Mouse (Mus musculus) frontal cortex, postnatal 36 days (tissue): ENCODE measurements around the gene Ifi27l2b.
A peak's percentile ranks its signal among the peaks of the same experiment; 100 is the strongest.
"Not testable (repeated sequence)": the region's sequence is repeated elsewhere in the genome, so short reads cannot be mapped to it uniquely, and the experiment has no call there.

ENCODE experiments used
- DNase-seq, 2 experiments: peaks; one replicate each; pipeline ENCODE4 v3.0.0; 2022; ENCODE audit warnings: low spot score in 2 of 2

Ifi27l2b gene

DNA sequence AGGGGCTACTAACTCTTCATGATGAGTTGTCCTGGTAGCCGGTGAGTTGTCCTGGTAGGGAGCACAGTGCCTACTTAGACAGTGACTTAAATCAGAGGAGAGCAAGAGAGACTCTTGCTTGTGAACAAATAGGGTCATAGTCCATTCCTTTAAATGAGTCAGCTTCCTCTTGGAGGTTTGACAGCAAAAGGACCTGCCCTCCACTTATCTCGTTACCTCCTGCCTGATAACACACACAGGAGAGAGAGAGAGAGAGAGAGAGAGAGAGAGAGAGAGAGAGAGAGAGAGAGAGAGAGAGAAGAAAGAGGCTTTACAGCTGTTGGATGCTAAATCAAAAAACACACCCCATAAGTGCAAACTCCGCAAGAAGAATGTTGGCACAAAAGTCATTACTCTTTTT is at the start of gene Ifi27l2b:
Gene Ifi27l2b (minus strand): TSS at position 84 of the 400 bp plus-strand sequence.
- no peak for DNase-seq

DNA sequence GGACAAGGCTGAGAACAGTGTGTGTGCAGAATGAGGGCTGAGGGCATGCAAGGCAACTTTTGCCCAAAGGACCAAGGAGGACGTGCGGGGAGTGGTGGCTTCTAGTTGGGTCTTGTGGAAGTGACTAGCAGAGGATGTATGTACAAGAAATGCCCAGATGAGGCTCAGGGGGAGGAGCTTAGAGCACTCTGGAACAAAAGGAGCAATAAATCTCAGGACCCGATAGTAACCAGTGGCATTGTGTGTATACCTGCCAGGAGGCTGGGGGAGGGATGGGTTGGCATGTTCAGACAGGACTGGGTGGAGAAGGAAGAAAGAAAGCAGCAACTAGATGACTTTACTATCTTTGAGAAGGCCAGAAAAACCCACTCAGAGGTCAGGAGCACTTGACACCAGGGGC is 47.4 kb upstream of the Ifi27l2b start:
- no peak for DNase-seq

DNA sequence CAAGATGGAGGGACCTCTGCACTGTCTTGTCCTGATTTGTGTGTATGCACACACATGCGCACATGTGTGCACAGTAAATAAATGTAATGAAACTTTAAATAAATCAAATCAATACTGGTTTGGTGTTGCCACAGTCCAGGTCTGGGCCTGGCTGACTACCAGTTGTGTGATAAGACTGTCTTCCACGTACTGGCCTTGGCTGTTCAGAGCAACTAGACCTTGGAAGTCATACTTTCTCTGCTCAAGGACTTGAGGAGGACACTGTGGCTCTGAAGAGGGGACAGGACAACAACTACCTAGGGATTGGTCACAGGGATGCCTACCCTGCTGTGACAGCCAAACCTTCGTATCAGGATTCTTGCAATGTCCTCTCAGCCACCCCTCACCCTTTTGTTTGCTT is 46.3 kb upstream of the Ifi27l2b start:
- DNase-seq: no peak

DNA sequence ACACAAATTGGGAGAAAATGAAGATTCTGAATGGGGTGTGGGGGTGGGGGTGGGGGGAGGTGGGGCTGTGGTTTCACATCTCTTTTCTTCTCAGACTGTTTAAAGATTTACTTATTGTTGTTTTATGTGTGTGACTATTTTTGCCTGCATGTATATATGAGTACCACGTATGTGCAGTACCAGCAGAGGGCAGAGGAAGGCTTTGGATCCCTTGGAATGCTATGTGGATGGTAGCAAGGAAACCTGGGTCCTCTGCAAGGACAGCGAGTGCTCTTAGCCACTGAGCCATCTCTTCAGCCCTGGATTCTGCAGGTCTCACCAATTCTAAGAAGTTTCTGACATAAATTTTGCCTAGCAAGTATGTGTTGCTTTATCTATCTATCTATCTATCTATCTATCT is 42.2 kb upstream of the Ifi27l2b start:
- DNase-seq: peak in 1 of 2 experiments; percentile 45

DNA sequence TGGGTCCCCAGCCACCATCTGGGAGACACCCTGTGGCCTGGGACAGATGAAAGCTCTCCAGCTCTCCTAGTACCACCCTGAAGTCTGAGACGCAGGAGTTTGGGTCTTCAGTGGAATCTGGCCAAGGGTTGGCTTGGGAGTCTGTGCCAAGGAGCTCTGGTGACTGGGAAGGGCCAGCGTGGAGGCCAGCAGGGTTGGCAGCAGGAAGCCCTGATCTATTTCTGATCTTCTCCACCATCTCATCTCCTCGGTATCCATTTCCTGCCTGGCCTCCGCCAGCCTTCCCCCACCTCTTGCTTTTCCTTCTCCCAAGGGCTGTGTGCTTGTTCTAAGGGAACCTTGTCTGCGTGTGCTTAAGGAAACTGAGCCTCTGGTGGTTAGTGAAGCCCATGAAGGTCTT is 41.7 kb upstream of the Ifi27l2b start:
- no peak for DNase-seq

DNA sequence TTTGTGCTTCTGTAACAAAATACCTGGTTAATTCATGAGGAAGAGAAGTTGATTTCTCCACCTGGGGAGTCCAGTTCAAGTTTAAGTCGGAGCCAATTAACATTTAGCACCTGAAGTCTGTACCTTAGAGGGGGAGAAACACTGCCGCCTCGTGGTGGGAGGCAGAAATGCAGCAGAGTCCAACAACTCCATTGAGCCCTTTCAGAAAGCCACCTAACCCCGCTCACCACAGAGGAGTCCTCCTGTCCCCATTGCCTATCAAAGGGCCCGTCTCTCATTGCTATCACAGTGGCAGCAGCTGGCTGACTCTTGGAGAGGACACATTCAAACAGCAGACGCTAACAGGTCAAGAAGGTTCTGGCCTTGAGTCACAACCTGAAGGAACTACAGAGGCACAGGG is 37.5 kb upstream of the Ifi27l2b start:
- DNase-seq: no peak

DNA sequence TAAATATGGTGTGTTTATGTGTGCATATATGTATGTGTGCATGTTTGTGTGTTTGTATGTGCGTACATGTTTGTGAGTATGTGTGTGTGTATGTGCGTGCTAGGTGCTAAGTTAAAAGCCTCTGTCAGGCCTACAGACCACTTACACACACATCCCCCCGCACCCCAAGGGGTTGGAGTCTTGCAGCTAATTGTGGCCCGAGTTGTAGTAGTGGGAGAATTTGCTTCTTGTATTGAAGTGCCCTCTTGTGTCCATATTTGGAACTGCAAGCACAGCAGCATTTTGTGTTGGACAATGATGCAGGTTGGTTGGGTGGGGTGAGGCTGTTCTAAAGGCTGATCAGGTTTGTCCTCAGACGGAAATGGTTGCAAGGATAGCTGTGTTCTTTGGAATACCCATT is 35.7 kb upstream of the Ifi27l2b start:
- peak; percentile 70 to 74 for DNase-seq

DNA sequence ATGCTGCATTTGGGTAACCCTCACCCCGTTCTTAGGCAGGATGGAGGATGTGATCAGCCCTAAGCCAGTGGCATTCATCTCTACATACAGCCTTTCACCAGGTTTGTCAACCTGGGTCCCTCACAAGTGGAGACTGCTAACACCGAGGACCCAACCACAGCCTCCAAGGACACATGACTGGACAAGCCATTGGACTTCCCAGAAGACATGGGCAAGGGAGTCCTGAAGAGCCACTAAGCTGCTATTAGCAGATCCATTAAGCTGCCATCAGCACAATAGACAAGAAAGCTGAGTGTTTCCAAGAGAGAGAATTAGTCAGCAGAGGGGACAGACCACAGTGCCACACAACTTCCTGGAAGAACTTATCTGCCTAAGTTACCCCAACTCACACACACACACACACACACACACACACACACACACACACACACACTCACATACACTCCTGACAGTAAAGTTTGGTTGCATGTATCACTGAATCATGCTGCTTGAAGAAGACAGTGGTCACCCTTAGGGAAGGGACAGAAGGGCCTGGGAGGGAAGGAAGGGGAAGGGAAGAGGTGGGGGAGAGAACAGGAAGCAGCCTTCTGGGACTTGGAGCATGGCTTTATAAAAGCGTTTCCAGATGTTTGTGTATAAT is 34.2 kb upstream of the Ifi27l2b start:
- no peak for DNase-seq

DNA sequence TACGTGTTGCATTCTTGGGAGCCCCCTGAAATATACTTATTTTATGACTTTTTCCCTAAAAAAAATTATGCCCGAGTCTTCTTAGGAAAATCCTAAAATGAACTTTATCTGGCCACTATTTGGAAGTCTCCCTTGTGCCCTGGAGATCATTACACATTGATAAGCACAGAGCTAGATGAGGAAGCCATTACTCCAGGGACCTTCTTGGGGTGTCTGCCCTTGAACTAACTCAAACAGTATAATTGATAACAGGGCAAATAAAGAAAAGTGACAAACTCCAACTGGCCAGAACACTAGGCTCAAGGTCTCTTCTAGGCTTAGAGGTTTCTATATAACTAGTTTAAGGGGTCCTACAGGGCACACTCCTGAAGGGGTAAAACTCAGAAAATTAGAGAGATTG is 30.7 kb upstream of the Ifi27l2b start:
- DNase-seq: no peak

DNA sequence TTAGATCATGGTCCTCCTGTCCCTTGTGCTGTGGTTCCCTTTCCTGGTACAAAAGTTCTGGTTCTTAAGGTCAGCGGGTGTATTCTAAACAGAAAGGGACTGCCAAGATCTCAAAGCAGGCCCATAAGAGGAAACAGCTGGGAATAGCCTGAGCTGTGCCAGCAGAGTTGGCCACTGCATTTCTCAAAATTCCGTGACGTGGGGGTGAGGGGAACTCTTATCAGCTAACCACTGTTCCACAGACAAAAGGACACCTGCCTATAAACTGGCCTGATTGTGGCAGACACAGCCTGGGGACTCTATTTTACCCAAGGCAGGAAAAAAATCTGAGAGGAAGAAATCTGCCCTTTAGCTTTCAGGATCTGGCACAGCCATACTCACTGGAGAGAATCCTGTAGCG is 30.3 kb upstream of the Ifi27l2b start:
- DNase-seq: no peak

DNA sequence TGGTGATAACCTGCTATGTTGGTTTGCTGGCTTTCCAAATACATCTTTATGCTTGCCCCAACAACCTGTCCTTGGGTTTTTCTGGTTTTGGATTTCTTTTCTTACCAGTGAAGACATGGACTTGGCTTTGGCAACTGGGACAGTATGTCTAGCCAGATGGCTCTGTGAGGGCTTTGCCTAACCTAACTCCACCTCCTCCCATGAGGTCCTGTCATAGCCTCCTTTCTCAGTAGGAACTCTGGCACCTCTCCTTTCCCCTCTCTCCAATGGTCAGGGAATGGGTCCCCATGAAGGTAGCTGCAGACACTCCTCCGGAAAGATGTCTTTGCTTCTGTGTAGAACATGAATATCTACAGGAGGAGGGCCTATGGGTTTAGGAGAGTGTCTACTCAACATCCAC is 29.7 kb upstream of the Ifi27l2b start:
- no peak for DNase-seq

DNA sequence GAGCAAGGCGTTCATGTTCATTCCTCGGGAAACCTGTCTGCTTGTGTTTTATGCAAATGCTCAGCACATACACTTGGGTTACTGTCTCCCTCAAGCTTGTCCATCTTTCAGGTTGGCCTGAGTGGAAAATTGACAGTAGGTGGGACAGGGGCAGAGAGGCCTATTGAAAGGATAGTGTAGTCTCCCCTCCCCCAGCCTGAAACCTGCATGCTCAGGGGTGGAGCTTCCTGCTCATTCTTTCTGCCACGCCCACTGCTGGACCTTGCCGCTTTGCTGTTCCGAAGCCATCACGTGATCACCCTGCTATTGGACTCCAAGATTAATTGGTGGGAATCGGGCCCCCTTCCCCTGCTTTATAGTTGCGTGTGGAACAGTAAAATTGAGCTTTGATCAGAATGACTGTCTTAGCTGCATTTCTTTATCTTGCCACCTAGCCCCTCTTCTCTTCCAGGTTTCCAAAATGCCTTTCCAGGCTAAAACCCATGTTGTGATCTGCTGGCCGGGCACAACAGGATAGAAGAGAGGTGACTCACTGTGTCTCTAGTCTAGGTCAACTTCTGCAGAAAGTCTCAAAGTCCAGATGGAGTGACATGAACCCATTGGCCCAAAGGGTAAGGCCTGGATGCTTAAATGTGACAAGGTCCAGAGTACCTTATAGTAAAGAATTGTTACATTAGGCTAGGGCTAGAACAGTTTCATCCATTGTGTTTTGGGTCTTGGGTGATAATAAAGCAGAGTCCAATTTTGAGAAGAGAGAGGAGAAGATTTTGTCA is 27.4 kb upstream of the Ifi27l2b start:
- DNase-seq: not testable (repeated sequence)

DNA sequence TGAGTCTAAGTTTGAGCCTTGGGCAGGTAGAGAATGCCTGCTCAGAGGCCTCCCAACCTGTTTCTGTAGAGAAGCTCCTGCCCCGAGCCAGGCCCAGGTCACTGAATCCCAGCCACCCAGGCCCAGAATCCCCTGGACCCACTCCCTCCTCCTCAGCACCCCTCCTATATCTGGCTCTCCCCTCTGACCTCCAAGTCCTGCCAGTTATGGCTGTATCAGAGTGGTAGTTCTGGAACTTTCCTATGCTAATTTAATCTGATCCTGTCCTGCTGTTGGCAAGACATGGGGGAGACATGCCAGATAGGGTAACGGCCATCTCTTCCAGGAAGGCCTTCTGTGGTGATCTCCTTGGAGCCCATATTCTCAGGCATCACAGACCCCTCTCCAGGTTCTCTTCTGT is 25.8 kb upstream of the Ifi27l2b start:
- no peak for DNase-seq

DNA sequence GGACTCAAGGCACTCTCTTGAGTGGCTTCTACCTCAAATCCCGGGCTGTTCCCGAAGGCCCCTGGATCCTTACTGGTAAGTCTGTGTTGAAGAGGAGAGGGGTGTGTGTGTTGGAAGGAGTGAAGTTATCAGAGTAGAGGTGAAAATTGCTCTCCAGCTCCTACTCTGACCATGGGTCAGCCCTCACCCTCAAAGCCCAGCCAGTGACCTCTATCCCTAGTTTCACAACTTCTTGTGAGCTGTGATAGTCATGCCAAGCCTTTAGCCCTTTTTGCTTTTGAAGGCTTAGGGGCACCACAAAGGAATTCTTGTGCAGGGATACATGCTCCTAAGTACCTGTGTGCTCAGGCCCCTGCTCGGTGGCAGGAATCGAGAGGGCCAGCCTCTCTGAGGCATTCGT is 24.6 kb upstream of the Ifi27l2b start:
- DNase-seq: no peak

DNA sequence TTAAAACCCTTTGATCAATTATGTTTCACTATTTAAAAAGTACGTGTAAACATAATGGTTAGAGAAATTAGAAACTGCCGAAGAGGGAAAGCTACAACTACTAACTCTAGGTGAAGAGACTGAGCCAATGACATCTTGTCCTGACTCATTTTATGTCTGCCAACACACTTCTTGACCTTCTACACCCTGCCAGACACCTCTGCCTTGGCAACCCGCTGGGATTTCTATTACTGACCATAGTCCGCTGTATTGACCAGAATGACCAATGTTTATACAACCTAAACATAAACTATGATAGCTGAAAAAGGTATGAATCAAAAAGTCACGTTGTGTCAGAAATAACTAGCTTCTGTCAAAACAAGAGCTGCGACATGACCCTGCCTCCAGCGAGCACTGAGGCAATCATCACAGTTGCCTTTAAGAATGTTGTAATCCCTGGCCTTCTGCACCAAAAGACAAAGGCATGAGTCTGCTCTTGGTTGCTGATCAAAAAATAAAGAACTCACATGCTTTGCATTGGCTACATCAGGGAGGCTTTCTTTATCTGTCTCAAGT is 20.5 kb upstream of the Ifi27l2b start:
- DNase-seq: no peak

DNA sequence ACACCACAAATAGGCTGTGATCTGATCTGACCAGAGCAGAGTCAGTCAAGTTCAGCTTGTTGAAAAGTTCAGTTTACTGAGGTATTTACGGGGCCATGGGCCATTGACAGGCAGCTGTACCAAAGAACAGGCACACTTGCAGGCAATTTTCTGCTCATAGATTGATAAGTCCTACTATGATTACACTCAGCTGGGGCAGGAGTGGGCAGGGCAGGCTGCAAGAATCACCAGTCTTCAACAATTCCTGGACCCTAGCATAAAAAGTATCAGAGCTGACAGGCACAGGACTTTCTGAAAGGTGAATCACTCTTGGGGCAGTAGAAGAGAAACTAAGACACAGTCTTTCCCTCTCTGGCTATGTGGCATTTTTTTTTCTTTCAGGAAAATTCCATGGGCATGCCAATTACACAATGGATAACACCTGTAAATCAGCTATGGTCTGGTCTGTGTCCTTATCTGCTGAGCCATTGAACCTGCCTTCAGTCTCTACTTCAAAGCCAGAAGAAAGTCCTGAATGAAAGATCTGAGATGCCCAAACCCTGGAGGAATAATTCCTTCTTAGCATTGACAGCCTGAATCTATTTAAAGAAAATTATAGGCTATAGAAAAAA is 19.9 kb upstream of the Ifi27l2b start:
- DNase-seq: no peak

DNA sequence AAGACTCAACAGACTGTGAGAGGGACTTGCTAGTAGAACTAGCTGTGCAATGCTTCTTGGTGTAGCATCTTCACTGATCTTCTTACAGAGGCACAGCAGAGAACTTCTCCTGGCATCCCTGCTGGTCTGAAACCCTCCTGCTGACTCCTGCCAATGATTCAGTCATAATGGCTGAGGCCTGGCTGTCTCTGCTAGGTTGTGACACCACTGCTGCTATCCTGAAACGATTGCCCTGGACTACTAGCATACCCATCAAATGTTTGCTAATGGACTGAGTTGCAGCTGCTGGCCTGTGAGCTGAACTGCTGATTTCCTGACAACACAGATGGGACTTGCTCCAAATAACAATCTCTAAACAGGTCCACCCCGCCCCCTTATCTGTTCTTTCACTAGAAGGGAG is 17.5 kb upstream of the Ifi27l2b start:
- no peak for DNase-seq

DNA sequence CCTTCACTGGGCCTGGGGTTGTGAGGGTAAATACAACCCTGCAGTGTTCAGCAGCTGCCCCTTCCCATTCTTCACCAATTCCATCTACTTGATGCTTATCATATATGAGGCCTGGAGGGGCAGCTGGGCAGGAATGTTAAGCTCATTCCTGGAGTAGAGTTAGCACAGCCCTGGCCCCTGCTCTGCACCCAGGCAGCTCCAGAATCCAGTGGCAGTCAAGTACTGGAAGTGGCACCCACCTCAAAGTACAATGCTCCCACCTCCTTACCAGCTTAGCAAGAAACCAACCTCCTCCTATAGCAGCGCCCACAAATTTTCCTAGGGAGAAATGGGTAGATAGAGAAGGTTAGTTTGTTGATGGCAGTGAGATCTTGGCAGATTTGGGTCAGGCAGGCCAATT is 296 bp downstream of the Ifi27l2b start:
- DNase-seq: not testable (repeated sequence)

DNA sequence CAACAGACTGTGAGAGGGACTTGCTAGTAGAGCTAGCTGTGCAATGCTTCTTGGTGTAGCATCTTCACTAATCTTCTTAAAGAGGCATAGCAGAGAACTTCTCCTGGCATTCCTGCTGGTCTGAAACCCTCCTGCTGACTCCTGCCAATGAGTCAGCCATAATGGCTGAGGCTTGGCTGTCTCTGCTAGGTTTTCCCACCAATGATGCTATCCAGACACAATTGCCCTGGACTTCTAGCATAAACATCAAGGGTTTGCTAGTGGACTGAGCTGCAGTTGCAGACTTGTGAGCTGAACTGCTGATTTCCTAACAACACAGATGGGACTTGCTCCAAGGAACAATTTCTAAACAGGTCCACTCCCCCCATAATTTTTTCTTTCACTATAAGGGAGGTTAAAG is 3.7 kb downstream of the Ifi27l2b start:
- no peak for DNase-seq

DNA sequence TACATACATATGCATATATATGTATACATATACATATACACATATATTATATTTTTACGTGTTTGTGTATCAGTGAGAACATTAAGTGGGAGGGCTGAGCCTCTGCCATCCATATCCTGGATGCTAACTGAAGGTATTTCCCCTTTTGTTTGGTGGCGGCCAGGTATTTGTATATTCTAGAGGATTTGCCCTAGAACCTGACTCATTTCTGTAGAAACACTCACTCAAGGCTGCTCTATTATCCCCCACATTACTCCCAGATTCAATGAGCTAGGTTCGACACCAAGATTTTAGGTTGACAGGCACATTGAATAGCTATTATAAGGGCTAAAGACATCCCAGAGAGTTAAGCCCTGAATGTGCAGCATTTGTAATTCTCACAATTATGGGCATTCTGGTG is 12.0 kb downstream of the Ifi27l2b start:
- no peak for DNase-seq

DNA sequence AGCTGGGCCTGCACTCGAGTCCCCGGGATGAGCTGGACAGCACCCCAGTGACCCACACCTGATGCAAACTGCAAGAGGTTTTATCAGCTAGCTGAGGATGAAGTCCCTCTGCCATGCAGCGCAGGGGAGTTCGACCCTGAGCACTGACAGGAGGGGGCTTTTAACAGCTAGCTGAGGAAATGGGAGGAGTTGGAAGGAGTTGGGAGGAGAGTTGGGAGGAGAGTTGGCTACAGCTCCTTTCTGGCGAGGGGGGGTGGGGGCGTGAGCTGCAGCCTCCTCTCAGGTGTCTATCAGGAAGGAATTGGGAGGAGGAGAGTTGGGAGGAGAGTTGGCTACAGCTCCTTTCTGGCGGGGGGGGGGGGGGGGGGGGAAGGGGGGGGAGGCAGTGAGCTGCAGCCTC is 12.8 kb downstream of the Ifi27l2b start:
- not testable (repeated sequence) for DNase-seq

DNA sequence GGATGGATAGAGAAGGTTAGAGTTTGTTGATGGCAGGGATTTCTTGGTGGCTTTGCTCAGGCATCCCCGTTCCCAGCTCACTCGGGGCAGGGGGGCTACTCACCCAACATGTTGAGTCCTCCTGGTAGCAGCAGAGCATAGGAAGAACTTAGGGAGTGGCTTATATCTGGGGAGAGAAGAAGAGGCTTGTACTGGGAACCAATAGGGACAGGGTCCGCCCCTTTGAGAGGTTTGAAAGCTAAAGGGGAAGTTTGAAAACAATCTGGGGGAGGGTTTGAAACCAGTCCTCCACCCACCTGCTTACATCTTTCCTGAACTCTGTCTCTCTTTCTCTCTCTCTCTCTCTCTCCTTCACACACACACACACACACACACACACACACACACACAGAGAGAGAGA is 13.5 kb downstream of the Ifi27l2b start, which contains the start of gene Ifi27l2a:
Gene Ifi27l2a (minus strand): TSS at position 157 of the 400 bp plus-strand sequence.
- DNase-seq: no peak

DNA sequence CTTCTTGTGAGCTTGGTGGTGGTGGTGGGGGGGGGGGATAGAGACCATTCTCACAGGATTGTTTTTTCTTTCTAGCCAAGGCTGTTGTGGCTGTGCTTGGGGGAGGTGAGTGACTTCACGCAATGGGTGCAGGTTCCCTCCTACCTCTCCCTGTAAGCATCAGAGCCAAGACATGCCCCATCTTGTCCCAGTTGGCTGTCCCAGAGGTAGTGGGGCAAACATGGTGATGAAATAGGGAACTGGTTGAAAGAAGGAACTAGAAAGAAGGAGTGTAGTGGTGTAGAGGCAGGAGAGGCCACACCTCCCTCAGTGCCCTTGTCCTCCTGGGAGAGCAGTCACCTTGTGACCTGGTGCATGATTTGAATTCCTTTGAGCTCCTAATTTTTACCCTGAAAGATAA is 19.4 kb downstream of the Ifi27l2b start:
- DNase-seq: no peak
